Mouse (Mus musculus) adrenal gland, adult 18-20 months (tissue): Measurements from ENCODE around the gene Nipsnap1. TPM values are rescaled to one million over a fixed set of nuclear protein-coding genes. Genes with fewer than 3 reads are reported as not detected.

ENCODE experiments used
- DNase-seq, 2 experiments: peaks; one replicate each; pipeline ENCODE4 v3.0.0; 2021 to 2022; ENCODE audit warnings: low spot score in 2 of 2
- total RNA-seq, 2 experiments: library from RNA; stranded (reverse); gene quantifications; 1 replicate in 1 of 2; 2 replicates in 1 of 2; pipeline ENCODE4 v1.2.3; 2021

The Nipsnap1 gene
- total RNA-seq, 2 experiments from 2014 or later, result 33.3 to 37.6 TPM

DNA sequence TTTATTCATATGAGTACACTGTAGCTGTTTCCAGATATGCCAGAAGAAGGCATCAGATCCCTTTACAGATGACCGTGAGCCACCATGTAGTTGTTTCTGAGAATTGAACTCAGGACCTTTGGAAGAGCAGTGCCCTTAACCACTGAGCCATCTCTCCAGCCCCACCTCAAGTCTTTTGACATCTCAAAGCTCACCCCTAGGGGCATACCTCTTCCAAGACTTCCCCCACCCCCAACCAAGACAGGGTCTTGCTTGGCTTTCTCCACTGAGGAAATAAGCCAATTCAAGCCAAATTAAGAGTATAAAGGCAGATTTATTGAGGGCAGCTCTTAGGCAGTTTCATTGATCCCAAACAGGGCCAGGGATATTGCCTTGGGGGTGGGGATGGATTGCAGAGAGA, 11.0 kb upstream of the Nipsnap1 start:
- DNase-seq, result no peak

DNA sequence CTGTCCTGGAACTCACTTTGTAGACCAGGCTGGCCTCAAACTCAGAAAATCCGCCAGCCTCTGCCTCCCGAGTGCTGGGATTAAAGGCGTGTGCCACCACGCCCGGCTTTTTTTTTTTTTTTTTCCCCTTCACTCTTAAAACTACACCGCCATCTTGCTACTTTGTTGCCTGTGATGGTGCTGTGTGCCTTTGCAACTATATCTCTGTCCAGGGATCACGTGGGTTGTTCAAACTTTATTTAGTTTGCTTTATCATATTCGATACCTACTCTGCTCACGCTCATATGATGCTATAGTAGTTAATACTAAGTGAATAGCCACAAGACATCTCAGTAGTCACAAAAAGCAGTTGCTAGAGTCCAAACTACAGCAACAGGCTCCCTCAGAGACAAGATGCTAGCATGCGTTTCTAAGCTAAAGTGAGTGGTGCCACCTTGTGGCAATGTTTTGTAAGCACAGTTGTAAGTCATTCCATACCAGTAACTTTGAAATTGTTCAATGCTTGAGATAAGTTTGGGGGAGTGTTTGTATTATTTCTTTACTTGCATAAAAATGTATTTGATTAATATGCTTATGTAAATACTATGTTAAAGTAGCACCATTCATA, 8.0 kb upstream of the Nipsnap1 start:
- DNase-seq, result peak; percentile 58 to 59

DNA sequence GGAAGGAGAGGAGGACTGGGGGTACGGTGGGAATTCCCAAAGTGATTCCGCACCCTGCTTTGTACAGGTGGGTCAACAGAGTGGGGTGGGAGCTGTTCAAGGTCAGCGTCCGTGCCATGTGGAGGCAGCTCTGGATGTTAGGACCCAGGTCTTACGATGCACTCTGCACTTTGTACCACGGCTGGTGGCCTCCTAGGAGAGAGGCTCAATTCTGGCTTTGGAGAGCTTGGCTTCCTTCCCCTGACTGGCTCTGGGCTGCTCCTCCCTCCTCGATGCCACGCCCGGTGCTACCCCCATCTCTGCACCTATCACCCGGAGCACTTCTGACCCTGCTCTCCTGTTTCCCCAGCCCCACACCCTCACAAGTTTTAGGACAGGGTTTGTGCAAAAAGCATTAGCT, 800 bp downstream of the Nipsnap1 start:
- DNase-seq, result no peak

DNA sequence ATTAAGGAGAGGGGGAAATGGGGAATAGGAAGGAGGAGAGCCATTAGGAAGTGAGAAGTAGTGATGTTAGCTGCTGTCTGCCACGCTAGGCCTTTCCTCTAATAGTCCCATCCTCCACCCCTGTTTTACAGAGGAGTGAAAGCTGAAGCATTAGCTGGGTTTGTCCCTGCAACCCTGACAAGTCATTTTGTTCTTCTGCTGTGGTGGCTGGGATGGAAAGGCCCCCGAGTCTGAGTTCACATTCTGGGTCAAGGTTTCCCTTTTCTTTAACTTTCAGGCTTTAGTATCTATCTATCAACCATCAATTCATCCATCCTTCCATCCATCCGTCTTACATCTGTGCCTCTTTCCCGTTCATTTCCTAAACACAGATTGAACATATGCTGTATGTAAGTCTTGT, 7.3 kb downstream of the Nipsnap1 start:
- no peak for DNase-seq

GRCm38 (mm10) chr11:4882892-4883627, 9.3 kb downstream of the Nipsnap1 start:
- peak in 1 of 2 experiments; percentile 40 for DNase-seq

- peak; percentile 36 to 60 for DNase-seq
These were observed 11.7 kb downstream of the Nipsnap1 start for GRCm38 (mm10) chr11:4885385-4885903.

GRCm38 (mm10) chr11:4886987-4887386, 13.2 kb downstream of the Nipsnap1 start:
- no peak for DNase-seq

- DNase-seq, result peak; percentile 68 to 70
These were observed 21.4 kb downstream of the Nipsnap1 start, which contains the start of gene Thoc5 for GRCm38 (mm10) chr11:4894848-4895816. Gene Thoc5 (plus strand): TSS chr11:4895320.

DNA sequence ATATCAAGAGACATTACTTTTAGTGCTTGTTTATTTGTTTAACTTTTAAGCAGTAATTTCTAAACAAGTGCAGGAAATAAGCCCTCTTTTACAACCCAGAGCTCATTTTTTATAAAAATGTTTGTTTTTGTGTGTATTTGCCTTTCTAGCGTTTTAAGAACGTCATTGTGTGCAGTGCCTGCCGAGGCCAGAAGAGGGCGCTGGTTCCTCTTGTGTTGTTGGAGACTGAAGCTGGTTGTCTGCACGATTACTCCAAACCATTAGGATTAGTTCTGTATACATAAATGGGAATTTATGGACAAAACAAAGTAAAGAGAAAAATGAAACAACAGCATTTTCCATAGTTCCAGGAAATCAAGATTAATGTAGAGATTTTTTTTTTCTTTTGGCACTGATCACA, 26.7 kb downstream of the Nipsnap1 start:
- DNase-seq, result no peak

DNA sequence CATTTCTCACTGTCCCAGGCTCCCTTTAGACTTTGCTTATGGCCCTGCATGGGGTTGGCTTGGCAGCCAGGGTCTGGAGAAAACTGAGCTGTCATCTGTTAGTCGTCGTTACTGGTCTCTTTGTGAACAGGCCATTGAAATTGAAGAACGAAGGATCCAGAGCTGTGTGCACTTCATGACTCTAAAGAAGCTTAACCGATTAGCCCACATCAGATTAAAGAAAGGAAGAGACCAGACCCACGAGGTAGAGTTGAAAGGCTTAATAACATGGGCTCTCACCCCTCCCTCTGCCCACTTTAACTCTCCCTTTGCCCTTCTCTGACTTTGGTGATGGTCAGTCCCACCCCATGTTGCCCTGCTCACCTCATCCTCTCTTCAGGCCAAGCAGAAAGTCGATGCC, 28.2 kb downstream of the Nipsnap1 start:
- no peak for DNase-seq

DNA sequence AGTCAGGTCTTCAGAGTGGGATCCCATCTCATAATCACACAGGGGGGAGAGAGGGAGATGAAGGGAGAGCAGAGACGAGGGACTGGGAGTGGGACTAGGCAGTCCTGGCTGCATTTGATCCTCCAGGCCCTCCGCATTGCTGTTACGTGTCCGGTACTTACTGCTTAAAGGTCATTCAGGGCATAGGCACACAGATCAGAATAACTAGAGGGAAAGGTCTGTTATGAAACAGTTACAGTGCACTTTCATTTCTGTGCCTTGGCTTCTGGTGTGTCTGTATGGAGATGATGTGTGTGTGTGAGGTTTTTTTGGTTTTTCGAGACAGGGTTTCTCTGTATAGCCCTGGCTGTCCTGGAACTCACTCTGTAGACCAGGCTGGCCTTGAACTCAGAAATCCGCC, 32.5 kb downstream of the Nipsnap1 start:
- no peak for DNase-seq

- peak; percentile 50 to 52 for DNase-seq
These were observed 42.3 kb downstream of the Nipsnap1 start for GRCm38 (mm10) chr11:4916068-4916467.

DNA sequence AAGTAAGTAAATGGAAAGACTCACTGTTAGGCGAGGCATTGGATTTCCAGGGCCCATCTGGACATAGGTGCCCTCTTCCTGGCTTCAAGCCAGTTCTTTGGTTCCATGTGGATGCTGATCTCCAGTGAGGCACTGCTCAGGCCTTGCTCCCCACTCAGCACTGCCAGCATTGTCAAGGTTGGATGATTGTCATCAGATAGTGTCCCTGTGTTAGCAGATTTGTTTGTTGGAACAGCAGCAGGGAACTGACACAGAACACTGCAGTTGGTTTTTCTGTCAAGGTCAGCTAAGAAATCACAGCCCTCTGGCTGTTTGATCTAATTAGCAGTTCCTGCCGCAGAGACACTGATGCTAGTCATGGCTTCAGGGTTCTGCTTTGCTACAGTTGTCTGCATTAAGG, 47.5 kb downstream of the Nipsnap1 start:
- peak in 1 of 2 experiments; percentile 18 for DNase-seq

DNA sequence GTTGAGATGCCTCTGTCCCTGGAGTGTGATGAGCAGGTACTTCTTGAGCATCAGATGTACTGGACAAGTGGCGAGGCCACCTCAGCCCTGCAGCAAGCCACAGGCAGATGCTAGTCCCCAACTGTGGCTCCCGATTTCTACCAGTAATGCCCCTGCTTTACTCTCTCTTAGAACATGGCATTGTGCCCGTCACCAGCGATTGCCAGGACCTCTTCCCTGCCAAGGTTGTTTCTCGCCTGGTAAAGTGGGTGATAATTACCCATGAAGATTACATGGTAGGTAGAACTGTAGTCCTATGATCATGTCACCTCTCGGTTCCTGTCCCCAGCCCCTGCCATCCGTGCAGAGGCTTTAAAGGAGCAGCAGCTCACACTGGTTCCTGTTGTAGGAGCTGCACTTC, 48.0 kb downstream of the Nipsnap1 start:
- no peak for DNase-seq

GRCm38 (mm10) chr11:4927224-4927623, 53.5 kb downstream of the Nipsnap1 start:
- no peak for DNase-seq

DNA sequence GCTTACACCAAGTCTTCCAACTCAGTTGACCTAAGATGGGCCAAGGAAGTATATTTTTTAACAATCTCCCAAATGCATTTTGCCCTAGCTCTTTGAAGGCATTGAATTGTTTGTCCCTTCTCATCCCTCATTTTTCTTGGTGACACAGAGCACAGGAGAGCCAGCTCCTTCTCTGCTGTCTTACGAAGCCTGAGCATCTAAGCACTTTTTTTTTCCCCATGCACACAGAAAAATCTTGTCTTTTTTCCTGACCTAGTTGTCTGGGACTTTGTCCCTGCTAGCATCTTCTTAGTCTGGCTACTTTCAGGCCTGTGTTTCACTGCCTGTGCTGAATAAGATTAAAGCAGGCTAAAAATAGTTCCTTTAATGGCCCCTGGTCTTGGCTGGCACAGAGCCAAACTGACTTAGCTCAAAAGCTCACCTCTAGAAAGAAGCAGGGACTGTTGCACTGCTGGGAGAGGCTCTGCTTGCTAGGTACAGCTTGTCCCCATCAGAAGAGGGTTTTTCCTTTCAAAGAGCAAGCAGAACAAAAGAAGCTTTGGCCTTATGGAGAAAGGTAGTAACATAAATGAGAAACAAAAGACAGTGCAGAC, 57.4 kb downstream of the Nipsnap1 start:
- peak in 1 of 2 experiments; percentile 37 for DNase-seq

DNA sequence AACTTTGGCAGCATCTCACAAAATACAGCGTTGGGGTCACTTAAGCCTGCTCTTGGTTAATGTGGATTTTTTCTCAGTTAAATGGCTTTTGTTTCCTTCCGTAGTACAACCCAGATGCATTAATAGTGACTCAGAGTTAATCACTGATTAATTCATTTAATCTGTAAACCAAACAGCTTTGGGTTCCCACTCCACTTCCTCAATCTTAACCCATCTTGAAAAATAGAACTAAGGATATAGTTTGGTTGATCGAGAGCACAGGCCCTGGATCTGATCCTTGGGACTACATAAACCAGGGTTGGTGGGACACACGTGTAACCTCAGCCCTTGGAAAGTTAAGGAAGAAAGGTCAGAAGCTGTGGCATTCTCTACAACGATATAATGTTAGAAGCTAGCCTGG, 62.5 kb downstream of the Nipsnap1 start:
- DNase-seq, result no peak
